Mouse (Mus musculus): ENCODE data around the gene Fam20b. TPM values are rescaled to one million over a fixed set of nuclear protein-coding genes. Genes with fewer than 3 reads are reported as not detected.

Fam20b gene
- polyA plus RNA-seq, 1 experiment from 2014 or later = 20.2 TPM

DNA sequence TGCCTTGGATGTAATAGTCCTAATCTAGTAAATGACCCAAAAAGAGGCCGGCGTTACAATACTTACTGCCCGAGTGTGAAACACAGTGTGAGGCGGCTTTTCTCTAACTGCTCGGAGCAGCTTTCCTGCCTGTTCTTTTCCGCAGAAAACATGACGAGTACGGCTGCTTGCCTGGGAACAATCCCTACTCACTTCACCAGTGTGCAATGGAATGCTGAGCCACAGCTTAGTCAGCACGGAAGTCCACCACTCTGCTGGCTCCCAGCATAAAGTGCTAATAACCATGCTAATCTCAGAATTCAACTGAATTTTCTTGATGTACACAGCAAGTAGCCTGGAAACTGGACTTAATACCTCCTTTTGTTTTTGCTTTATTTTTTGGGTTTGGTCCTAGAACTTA lies 39.3 kb downstream of the Fam20b start:
- no peak for ATAC-seq (ENCODE audit: extremely low read depth, insufficient number of reproducible peaks, low FRiP score, low TSS enrichment)
- Histone ChIP-seq H3K4me2 (no peak overlapping the region), H3K4me3 (no peak overlapping the region), H3K27ac (replicated peaks) (no peak overlapping the region), H3K36me3 (peaks cover 54% of the 10 kb centered on the region), H3K4me1 (peaks cover 7% of the 10 kb centered on the region; the same call in 1 of the 2 replicates), H3K27me3 (replicated peaks) (no peaks in the 10 kb centered on the region), H3K9ac (0 out of 2 replicates have a peak overlapping the region, but pooled peaks have one; percentile 28), H3K9me3 (no peaks in the 10 kb centered on the region)
- WGBS = 69% methylated on average over 9 of the region's 9 CpGs

DNA sequence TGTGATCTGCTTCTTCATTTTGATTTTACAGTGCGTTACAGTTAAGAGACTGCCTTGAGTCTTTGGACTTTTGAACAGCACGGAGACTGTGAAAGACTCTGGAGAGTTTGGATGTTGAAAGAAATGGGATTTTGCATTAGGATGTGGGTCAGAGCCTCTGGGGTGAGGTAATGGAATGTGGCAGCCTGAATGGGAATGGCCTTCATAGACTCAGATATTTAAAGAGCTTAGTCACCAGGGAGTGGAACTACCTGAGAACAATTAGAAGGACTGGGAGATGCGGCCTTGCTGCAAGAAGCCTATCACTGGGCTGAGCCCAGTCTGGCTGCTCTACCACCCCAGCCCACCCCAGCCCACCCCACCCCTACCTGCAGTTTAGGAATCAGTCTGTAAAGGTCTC lies 41.7 kb downstream of the Fam20b start:
- Histone ChIP-seq H3K9ac (no peak overlapping the region), H3K4me2 (no peak overlapping the region), H3K9me3 (no peaks in the 10 kb centered on the region), H3K4me1 (peaks cover 20% of the 10 kb centered on the region), H3K4me3 (no peak overlapping the region), H3K27me3 (replicated peaks) (no peaks in the 10 kb centered on the region), H3K27ac (replicated peaks) (no peak overlapping the region), H3K36me3 (peaks cover 31% of the 10 kb centered on the region)
- 78% methylated on average over 3 of the region's 3 CpGs for WGBS
- ATAC-seq (ENCODE audit: extremely low read depth, insufficient number of reproducible peaks, low FRiP score, low TSS enrichment) = no peak

DNA sequence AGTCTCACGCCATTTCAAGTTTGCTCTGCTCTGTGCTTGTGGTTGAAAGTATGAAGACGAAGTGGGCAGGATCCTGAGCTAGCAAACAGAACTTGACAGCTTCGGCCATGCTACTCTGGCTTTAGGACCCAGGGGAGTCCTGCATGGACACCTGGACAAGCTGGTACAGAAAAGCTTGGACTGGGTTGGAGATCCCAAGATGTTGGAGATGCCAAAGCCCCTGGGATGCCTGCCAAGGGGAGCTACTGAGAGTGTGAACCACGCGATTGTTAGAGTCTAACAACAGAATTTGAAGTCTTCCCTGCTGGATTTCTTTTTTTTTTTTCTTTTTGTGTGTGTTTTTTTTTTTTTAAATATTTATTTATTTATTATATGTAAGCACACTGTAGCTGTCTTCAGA lies 42.3 kb downstream of the Fam20b start:
- H3K27me3 ChIP-seq (replicated peaks) = no peaks in the 10 kb centered on the region
- H3K36me3 ChIP-seq = peaks cover 25% of the 10 kb centered on the region
- peaks cover 20% of the 10 kb centered on the region for H3K4me1 ChIP-seq
- 71% methylated on average over 5 of the region's 5 CpGs for WGBS
- no peaks in the 10 kb centered on the region for H3K9me3 ChIP-seq
- H3K9ac ChIP-seq = no peak overlapping the region
- H3K27ac ChIP-seq (replicated peaks) = no peak overlapping the region
- H3K4me3 ChIP-seq = no peak overlapping the region
- H3K4me2 ChIP-seq = no peak overlapping the region
- no peak for ATAC-seq (ENCODE audit: extremely low read depth, insufficient number of reproducible peaks, low FRiP score, low TSS enrichment)

DNA sequence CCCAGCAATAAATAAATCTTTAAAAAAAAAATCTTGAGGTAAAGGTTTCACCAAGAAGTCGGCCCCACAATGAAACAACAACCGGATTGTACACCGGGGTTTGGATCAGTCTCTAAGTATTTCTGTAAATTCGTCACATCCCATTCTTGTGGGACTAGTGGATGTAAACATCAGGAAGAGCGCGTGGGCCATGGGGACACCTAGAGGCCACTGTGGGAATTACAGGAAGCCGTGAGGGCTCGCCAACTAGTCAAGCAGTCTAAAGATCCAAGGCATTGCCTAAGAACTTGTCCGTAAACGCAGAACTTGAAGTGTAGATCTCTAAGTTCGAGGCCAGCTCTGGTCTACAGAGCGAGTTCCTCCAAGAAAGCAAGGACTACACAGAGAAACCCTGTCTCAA lies 42.7 kb downstream of the Fam20b start:
- 30% methylated on average over 12 of the region's 12 CpGs for WGBS
- Histone ChIP-seq H3K27ac (replicated peaks) (no peak overlapping the region), H3K9ac (no peak overlapping the region), H3K4me3 (no peak overlapping the region), H3K27me3 (replicated peaks) (no peaks in the 10 kb centered on the region), H3K4me2 (no peak overlapping the region), H3K36me3 (peaks cover 22% of the 10 kb centered on the region), H3K4me1 (peaks cover 20% of the 10 kb centered on the region), H3K9me3 (no peaks in the 10 kb centered on the region)
- no peak for ATAC-seq (ENCODE audit: extremely low read depth, insufficient number of reproducible peaks, low FRiP score, low TSS enrichment)

DNA sequence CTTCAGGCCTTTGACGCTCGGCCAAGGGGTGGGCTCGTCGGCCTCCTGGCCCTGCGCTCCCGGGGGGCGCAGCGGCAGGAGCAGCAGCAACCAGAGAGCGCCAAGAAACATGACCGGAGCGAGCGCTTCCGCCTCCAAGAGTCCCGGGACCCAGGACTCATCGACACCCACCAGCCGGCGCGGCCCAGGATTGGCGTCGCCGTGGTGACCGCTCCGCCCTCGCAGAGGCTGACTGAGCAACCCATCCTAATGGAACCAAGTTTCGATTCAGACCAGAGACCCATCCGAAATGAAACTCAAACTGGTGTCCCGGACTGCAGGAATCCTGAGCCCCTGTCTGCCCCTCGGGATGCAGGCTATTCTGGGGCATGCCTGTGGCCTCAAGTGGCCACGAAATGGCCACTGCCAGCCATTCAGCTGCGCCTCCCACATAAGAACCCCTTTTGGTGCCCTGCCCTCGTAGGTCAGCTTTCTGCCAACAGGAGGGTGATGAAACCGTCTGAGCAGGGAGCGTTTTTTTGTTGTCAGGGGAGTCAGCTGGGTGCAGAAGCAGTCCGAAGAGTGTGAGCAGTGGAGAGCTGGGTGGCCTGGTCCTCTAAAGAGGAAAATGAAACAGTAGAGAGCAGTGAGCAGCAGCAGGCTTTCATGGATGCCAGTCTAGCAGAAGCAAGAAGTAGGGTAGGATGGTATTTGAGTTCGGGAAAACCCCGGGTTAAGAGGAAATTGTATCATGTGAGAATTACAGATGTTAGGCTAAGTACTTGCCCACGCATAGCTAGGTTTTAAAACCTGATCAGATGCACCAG lies 44.5 kb downstream of the Fam20b start, which contains the start of gene Tor3a:
Gene Tor3a (minus strand): TSS at position 162 of the 806 bp plus-strand sequence.
- Histone ChIP-seq H3K9me3 (no peaks in the 10 kb centered on the region), H3K36me3 (0 out of 2 replicates have a peak, but pooled peaks cover 5% of the 10 kb centered on the region), H3K4me3 (peak within 1 kb of the TSS; percentile 81), H3K27ac (replicated peaks) (peak within 1 kb of the TSS; percentile 32; the same call in 1 of the 2 replicates), H3K4me2 (peak within 1 kb of the TSS; percentile 100), H3K27me3 (replicated peaks) (no peaks in the 10 kb centered on the region), H3K4me1 (peaks cover 21% of the 10 kb centered on the region), H3K9ac (peak within 1 kb of the TSS; percentile 78)
- peak; percentile 66; the same call in 1 of the 2 replicates for ATAC-seq (ENCODE audit: extremely low read depth, insufficient number of reproducible peaks, low FRiP score, low TSS enrichment)
- 8% methylated on average over 37 of the region's 37 CpGs for WGBS

DNA sequence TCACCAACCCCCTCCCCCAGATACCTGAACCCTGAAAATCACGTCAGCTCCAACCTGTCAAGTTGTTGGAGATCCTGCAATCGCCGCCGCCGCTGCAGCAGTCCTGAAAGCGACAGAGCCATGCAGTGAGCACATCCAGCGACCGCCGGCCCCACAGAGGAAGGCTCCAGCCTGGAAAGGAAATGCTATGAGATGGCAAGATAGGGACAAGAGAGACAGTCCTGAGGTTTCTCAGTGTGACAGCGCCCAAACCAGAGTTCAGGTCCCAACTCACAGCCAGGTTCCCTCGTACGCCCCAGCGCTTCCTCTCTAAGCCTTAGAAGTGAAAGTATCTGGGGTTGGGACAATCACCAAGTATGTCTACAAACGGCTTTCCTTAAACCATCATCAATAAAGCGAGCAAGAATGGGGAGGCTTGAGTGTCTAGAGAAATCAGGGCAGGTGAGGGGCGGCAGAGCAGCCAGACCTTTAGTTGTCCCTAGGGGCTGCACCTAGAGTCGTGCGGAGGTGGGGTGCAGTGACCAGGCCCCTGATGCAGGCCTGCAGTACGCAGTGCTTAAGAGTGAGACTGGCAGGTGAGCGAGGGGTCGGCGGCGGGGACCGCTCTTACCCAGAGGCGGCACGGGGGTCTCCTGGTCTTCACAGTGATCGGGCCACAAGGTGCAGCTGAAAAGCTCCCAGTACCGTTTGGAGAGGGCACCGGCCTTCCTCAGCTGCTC lies 45.3 kb downstream of the Fam20b start:
- H3K36me3 ChIP-seq = 0 out of 2 replicates have a peak, but pooled peaks cover 1% of the 10 kb centered on the region
- peaks cover 28% of the 10 kb centered on the region for H3K4me1 ChIP-seq
- no peaks in the 10 kb centered on the region for H3K9me3 ChIP-seq
- under 1% methylated on average over 29 of the region's 29 CpGs for WGBS
- H3K4me3 ChIP-seq = peak overlapping the region; percentile 81
- H3K27ac ChIP-seq (replicated peaks) = peak overlapping the region; percentile 32; the same call in 1 of the 2 replicates
- H3K4me2 ChIP-seq = peak overlapping the region; percentile 100
- peak overlapping the region; percentile 78 for H3K9ac ChIP-seq
- ATAC-seq (ENCODE audit: extremely low read depth, insufficient number of reproducible peaks, low FRiP score, low TSS enrichment) = 0 out of 2 replicates have a peak, but pooled peaks have one; percentile 22
- H3K27me3 ChIP-seq (replicated peaks) = no peaks in the 10 kb centered on the region

DNA sequence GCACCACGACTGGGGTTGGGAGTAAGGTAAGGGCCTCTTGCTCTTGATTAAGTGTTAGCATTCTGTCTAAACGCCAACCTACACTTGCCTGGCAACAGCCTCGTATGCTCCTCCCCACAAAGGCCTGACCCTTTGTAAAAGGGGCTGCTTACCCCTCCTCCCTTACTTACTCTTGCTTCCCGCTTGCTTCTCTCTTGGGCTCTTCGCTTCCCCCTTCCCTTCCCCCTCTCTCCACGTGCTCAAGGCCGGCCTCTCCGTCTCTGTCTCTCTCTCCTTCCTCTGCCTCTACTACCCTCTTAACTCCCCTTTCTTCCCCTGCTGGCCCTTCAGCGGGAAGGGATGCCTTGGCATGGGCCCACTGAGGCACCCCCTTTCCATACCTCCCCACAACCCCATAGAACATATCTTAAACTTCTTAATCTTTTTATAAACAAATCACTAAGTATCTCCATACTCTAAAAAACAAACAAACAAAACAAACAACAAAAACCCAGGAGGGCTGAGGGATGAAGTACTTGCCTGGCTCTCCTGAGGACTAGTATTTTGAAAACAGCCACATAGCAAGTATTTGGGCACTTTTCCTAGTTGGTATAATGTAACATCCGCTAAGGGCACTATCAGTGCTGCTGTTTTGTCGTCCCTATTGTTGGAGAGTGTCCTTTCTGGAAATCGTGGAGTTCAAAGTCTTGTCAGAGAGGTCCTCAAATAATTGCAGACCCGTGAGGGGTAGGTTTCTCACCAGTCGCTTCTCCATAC lies 46.0 kb downstream of the Fam20b start:
- H3K9ac ChIP-seq = peak overlapping the region; percentile 78
- peak overlapping the region; percentile 100 for H3K4me2 ChIP-seq
- peaks cover 33% of the 10 kb centered on the region for H3K4me1 ChIP-seq
- no peaks in the 10 kb centered on the region for H3K36me3 ChIP-seq
- H3K4me3 ChIP-seq = peak overlapping the region; percentile 81
- no peaks in the 10 kb centered on the region for H3K9me3 ChIP-seq
- WGBS = 18% methylated on average over 14 of the region's 14 CpGs
- ATAC-seq (ENCODE audit: extremely low read depth, insufficient number of reproducible peaks, low FRiP score, low TSS enrichment) = no peak
- no peaks in the 10 kb centered on the region for H3K27me3 ChIP-seq (replicated peaks)
- no peak overlapping the region for H3K27ac ChIP-seq (replicated peaks)

DNA sequence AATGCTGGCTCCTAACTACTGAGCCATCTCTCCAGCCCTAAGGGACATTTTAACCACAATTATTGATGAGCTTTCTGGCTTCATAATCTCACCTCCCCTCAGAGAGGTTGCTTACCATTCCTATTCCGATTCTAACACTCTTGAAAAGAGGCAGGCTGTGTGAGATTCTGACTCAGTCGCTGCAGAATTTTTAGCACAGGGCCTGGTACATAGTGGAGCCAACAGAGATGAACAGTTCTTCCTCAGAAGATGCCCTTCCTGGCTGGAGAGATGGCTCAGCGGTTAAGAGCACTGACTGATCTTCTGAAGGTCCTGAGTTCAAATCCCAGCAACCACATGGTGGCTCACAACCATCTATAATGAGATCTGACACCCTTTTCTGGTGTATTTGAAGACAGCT lies 47.0 kb downstream of the Fam20b start:
- 80% methylated on average over 3 of the region's 3 CpGs for WGBS
- Histone ChIP-seq H3K27me3 (replicated peaks) (no peaks in the 10 kb centered on the region), H3K9ac (no peak overlapping the region), H3K36me3 (no peaks in the 10 kb centered on the region), H3K4me3 (no peak overlapping the region), H3K9me3 (no peaks in the 10 kb centered on the region), H3K4me1 (peaks cover 43% of the 10 kb centered on the region), H3K27ac (replicated peaks) (no peak overlapping the region), H3K4me2 (no peak overlapping the region)
- ATAC-seq (ENCODE audit: extremely low read depth, insufficient number of reproducible peaks, low FRiP score, low TSS enrichment) = no peak

DNA sequence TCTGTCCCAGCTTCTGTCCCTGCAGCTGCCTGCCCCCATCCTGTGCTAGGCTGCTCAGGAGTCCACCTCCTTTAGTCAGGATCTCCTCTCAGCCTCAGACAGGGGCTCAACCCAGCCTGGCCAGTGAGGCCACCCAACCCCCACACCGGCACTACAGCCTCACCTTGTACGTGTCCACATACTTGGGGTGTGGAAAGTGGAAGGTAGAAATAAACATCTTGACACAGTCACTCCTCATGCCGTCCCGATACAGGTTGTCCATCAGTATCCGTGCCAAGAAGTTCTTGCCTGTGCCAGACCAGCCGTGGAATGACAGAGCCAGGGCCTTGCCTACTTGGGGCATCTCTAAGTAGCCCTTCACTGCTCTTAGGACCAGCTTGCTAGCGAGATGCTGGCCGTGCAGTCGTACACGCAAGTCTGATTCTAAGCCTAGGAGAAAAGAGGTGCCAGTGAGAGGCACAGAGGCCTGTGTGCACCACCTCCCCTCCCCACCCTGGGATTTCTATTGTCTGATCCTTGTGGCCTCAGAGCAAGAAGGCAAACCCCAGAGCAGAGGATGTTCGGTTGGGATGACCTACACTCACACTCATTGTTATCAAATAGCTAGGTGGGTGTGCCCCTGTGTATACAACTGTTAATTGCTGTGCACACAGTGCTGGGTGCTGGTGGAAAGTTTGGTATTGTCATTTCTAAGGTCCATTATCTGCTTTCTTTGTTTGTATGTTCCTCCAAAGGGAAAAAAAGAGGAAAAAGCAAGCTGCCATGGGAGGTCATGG lies 49.5 kb downstream of the Fam20b start:
- Histone ChIP-seq H3K27me3 (replicated peaks) (no peaks in the 10 kb centered on the region), H3K9ac (no peak overlapping the region), H3K9me3 (no peaks in the 10 kb centered on the region), H3K4me3 (no peak overlapping the region), H3K27ac (replicated peaks) (no peak overlapping the region), H3K36me3 (no peaks in the 10 kb centered on the region), H3K4me1 (peaks cover 38% of the 10 kb centered on the region), H3K4me2 (no peak overlapping the region)
- WGBS = 52% methylated on average over 11 of the region's 11 CpGs
- no peak for ATAC-seq (ENCODE audit: extremely low read depth, insufficient number of reproducible peaks, low FRiP score, low TSS enrichment)

DNA sequence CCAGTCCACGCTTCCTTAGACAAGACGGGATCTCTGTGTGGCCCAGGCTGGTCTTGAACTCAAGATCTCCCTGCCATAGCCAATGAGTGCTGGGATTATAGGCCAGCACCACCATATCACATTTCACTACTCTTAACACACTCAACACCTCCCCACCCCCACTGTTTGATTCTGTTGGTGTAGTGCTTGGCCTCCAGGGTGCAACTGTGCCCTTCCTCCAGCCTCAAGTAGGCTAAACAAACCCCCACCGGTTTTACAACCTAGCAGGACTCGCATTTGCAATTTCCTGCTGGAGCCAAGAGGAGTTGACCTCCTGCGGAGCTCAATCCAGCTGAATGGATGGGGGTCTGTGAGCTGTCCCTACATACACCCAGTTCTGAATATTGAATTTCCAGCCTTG lies 50.3 kb downstream of the Fam20b start:
- Histone ChIP-seq H3K36me3 (no peaks in the 10 kb centered on the region), H3K9ac (no peak overlapping the region), H3K4me2 (no peak overlapping the region), H3K27ac (replicated peaks) (no peak overlapping the region), H3K4me3 (no peak overlapping the region), H3K4me1 (peaks cover 37% of the 10 kb centered on the region), H3K27me3 (replicated peaks) (no peaks in the 10 kb centered on the region), H3K9me3 (no peaks in the 10 kb centered on the region)
- 34% methylated on average over 5 of the region's 5 CpGs for WGBS
- ATAC-seq (ENCODE audit: extremely low read depth, insufficient number of reproducible peaks, low FRiP score, low TSS enrichment) = no peak

All from heart, embryonic 13.5 days (tissue).